Mouse (Mus musculus) megakaryocyte, embryonic 14.5 days (primary cell): ENCODE measurements around the gene Baz2a.

Source experiments
- FLI1 ChIP-seq: IDR thresholded peaks from 2 replicates; pipeline ENCODE4 v1.6.1; 2012; ENCODE audit warnings: low read length, inconsistent platforms, mixed read lengths
- GATA1 ChIP-seq: IDR thresholded peaks from 3 replicates; pipeline ENCODE4 v1.6.1; 2012; ENCODE audit warnings: mixed read lengths, low read length, inconsistent platforms, borderline replicate concordance

DNA sequence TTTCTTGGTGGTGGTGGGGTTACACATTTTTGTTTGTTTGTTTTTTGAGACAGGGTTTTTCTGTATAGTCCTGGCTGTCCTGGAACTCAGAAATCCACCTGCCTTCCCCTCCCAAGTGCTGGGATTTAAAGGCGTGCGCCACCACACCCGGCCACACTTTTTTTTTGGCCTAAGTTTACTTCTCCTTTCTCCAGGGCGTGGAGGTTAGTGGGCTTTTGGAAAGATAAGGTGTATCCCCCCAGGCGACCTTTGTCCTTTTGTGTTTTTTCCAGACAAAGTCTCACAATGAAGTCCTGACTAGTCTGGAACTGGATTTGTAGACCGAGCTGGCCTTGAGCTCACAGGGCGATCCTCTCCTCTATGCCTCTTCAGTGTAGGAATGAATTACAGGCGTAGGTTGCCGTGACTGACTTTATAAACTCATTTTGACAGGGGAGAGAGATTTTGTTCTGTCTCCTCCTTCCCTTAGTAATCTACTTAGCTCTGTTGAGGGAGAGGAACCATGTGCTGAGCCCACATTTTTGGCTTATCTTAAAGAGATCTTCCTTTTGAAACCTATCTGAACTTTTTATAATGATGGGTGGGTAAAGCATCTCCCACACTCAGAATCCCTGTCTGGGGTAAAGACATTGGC is 3.7 kb downstream of the Baz2a start:
- no peak for TF ChIP-seq GATA1
- TF ChIP-seq FLI1, result no peak
